Mouse (Mus musculus): Measurements from ENCODE around the gene 1110059E24Rik. TPM values are rescaled to one million over a fixed set of nuclear protein-coding genes. Genes with fewer than 3 reads are reported as not detected.

Gene 1110059E24Rik
- polyA plus RNA-seq (2015; fragmentation: Nextera tagmentation; extraction: Ambion mirVana): 41.4 and 42.2 TPM in 2 replicates

DNA sequence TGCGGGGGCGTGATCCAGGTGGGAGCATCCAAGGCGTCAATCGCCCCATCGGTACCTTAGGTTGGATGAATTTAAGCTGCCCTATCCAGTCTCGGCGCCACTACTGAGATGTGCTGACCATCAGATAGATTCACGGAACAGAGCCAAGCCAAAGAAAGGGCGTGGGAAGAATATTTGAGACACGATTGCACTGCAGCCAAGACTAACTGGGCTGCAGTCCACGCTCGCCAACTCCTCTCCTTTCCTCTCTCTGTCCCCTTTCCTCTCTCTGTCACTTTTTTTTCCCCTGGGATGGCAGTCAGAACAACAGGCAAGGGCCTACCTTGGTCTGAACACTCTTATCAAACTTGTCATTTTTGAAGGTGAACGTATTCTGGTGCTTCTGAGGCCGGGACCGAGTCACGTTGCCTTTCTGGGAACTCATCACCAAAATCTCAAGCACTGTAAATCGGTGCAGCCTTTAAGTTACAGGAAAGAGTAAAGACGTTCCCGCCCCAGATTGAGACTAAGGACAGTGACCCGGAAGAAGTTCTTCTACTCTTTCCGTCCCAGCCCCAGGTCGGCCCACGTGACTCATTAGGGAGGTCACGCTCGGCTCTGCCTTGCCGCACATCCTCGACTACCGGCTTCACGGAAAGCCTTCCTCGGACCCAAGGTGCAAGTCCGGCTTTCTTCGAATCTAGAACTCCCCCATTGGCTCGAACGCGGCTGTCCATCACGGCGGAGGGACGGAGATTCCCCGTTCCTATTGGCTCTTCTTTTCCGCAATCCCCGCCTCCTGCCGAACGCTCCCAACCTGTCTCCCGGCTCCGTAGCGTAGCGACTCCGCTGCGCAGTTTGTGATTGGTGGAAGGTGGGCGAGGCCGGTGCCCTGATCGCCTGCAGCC, at the start of gene 1110059E24Rik:
Gene 1110059E24Rik (minus strand): TSS at position 692 of the 887 bp plus-strand sequence.

DNA sequence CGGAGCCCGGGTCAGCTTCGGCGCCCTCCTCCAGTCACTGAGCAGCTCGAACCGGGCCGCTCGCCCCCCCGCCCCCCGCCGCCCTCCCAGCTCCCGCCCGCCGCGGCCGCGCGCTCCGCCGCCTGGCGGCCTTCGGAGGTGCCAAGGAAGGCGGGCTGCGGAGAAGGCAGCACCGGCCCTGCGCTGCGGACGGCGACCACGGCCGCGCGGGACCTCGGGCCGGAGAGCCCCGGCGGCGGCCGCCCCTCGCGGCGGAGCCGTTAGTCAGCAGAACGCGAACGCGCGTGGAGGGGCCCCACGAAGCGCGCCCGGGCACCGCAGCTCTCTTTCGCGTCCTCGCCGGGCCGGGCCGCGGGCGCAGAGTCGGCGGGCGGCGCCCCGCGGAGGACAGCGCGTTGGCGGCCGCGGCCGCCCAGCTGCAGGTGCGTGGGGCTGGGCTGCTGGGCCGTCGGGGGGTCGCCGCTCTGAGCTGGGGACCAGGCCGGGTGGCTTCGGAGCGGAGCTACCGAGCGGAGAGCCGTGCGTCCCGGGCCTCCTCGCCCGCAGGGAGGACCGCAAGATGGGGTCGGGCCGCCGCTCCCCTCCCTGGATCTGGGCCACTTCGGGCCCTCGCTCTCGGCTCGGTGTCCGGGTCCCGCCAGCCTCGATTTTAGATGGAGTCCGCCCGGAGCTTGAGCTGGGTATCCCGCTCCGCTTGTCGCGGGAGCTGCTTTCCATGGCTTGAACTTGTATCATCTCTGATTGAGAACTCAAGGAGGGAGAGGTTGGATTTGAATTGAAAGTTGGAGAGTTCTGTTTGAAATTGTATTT, 601 bp upstream of the 1110059E24Rik start, which contains the start of gene Abhd17b:
Gene Abhd17b (plus strand): TSS at position 14 of the 810 bp plus-strand sequence.

Other genes with a start within 250 kb of the 1110059E24Rik start
- 1.8 and 3.4 TPM in 2 replicates for gene Gda, start 179.5 kb downstream of the 1110059E24Rik start, polyA plus RNA-seq (2015; fragmentation: Nextera tagmentation; extraction: Ambion mirVana)
- gene Abhd17b, start 209 bp upstream of the 1110059E24Rik start, polyA plus RNA-seq (2015; fragmentation: Nextera tagmentation; extraction: Ambion mirVana): 18.9 and 21.6 TPM in 2 replicates
- 4.8 and 5.8 TPM in 2 replicates for gene Cemip2, start 125.4 kb upstream of the 1110059E24Rik start, polyA plus RNA-seq (2015; fragmentation: Nextera tagmentation; extraction: Ambion mirVana)

Data from urinary bladder, postnatal 0 days (tissue).